Mouse (Mus musculus) liver, embryonic 14.5 days (tissue): ENCODE measurements at regions not wholly inside any gene's neighbourhood (a gene's known extent, or its start where the extent isn't known, plus 50 kb on each side); places are given as distances from the start of the nearest gene placed in this dataset.

Source experiments
- CTCF ChIP-seq: IDR thresholded peaks from 2 replicates; pipeline ENCODE4 v1.5.1; 2016; ENCODE audit warnings: antibody characterized with exemption, low read depth, control low read depth
- EP300 ChIP-seq: IDR thresholded peaks from 2 replicates; pipeline ENCODE4 v1.6.1; 2016; ENCODE audit warnings: antibody characterized with exemption, low read depth

DNA sequence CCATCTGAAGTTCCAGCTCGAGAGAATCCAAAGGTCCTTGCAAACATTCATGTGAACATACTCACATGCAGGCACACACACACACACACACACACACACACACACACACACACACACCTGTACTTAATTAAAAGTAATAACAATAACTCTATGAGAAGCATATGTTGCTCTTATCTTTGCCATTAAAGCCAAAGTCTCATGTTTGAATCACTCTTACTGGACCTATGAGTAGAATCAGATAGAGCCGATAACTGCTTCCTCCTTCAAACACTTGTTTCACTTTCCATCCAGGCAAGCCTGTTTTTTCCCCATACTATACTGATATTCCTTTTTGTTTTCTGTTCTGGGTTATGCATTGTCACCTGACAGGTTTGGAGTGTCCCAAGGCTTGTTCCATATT, 65.3 kb upstream of the Rgs1 start:
- TF ChIP-seq CTCF: no peak
- TF ChIP-seq EP300: no peak
